Mouse (Mus musculus) ES-Bruce4 (cell line): ENCODE measurements around the gene Fgfr2.

Experiments
- CTCF ChIP-seq: IDR thresholded peaks from one replicate; pipeline ENCODE4 v1.8.1; 2011; ENCODE audit warnings: low read depth, low read length
- EP300 ChIP-seq: IDR thresholded peaks from 2 replicates; pipeline ENCODE4 v1.6.1; 2011; ENCODE audit warnings: low read depth, low read length; ENCODE audit not compliant: insufficient read depth
- POLR2A ChIP-seq: IDR thresholded peaks from one replicate; pipeline ENCODE4 v1.8.1; 2011; ENCODE audit warnings: low read length; ENCODE audit not compliant: insufficient read depth

- TF ChIP-seq POLR2A (no peak), CTCF (no peak), EP300 (no peak)
Measured at GRCm38 (mm10) chr7:132343900-132344299, 779.2 kb downstream of the Fgfr2 start.
